Mouse (Mus musculus) thymus, adult 2 months (tissue): ENCODE measurements around the gene Palld. TPM values are rescaled to one million over a fixed set of nuclear protein-coding genes. Genes with fewer than 3 reads are reported as not detected.
A peak's percentile ranks its signal among the peaks of the same experiment; 100 is the strongest.

Source experiments
- DNase-seq: peaks from one replicate; pipeline ENCODE4 v3.0.0; 2021
- H3K27ac ChIP-seq: fragments of 200-500 bp; 2 replicates; pipeline ENCODE4 v1.5.1; 2012; ENCODE audit warnings: low read length, control low read depth; ENCODE audit not compliant: control insufficient read depth, insufficient read depth
- H3K27me3 ChIP-seq: fragments of 200-500 bp; 2 replicates; pipeline ENCODE4 v1.6.1; 2012; ENCODE audit warnings: mild to moderate bottlenecking, low read length, moderate library complexity, mixed read lengths; ENCODE audit not compliant: control insufficient read depth, insufficient read depth
- H3K36me3 ChIP-seq: fragments of 200-500 bp; 2 replicates; pipeline ENCODE4 v1.6.1; 2012; ENCODE audit warnings: mild to moderate bottlenecking, low read length, moderate library complexity; ENCODE audit not compliant: control insufficient read depth, insufficient read depth
- H3K4me1 ChIP-seq: fragments of 200-500 bp; replicated peaks from 2 replicates; pipeline ENCODE4 v1.6.1; 2012; ENCODE audit warnings: low read length; ENCODE audit not compliant: control insufficient read depth, insufficient read depth
- H3K4me3 ChIP-seq: fragments of 200-500 bp; 2 replicates; pipeline ENCODE4 v1.5.1; 2012; ENCODE audit warnings: mild to moderate bottlenecking, low read length, control low read depth, moderate library complexity; ENCODE audit not compliant: control insufficient read depth, insufficient read depth
- CTCF ChIP-seq: fragments of 200-500 bp; IDR thresholded peaks from 2 replicates; pipeline ENCODE4 v1.5.1; 2012; ENCODE audit warnings: mild to moderate bottlenecking, control low read depth, low read length, moderate library complexity, borderline replicate concordance; ENCODE audit not compliant: control insufficient read depth, poor library complexity, insufficient read depth; ENCODE audit errors: extremely low read depth
- POLR2A ChIP-seq: fragments of 200-500 bp; IDR thresholded peaks from 2 replicates; pipeline ENCODE4 v1.6.1; 2012; ENCODE audit warnings: mild to moderate bottlenecking, low read length, control low read depth, moderate library complexity; ENCODE audit not compliant: control insufficient read depth, poor library complexity, insufficient read depth; ENCODE audit errors: extremely low read depth
- WGBS: fragments of 180-500 bp; shearing (Covaris S2); methylation state at CpG from one replicate; pipeline ENCODE4 v1.1.7; 2018; 5-methylcytosine and 5-hydroxymethylcytosine counted together
- polyA plus RNA-seq: library from polyadenylated mRNA; depleted of rRNA; stranded (reverse); fragments of >200 nt; gene quantifications from 2 replicates; pipeline ENCODE4 v1.2.3, GENCODE M21; 2012

The Palld gene
- polyA plus RNA-seq, 1 experiment: 10.6 TPM

GRCm38 (mm10) chr8:61695416-61695815, 207.1 kb downstream of the Palld start:
- no peak for DNase-seq
- 26% methylated on average over 1 of the region's 1 CpGs for WGBS
- no peak overlapping the region for H3K4me3 ChIP-seq
- no peaks in the 10 kb centered on the region for H3K36me3 ChIP-seq
- no peak overlapping the region for H3K27ac ChIP-seq
- H3K27me3 ChIP-seq: no peaks in the 10 kb centered on the region
- no peak for TF ChIP-seq POLR2A
- TF ChIP-seq CTCF: no peak
- H3K4me1 ChIP-seq: no peaks in the 10 kb centered on the region

DNA sequence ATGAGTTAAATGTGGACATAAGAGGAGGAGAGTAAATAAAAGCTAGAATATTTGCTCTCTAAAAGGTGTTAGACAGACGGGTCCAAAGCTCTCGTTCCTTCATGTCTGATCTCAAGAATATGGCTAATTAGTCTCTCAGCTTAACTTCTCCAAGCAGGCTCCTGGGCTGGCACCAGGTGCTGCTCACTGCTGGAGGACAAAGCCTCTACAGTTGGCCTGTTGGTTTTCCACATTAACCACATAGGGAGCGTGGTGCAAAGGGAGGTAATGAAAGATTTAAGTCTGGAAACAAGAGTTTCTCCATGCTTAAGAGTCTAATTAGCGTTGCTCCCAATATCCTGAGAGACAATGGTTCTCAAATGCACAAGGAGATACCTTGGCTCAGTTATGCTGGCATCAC, 209.6 kb downstream of the Palld start:
- Histone ChIP-seq H3K36me3 (no peaks in the 10 kb centered on the region), H3K4me3 (no peak overlapping the region), H3K27me3 (no peaks in the 10 kb centered on the region), H3K27ac (no peak overlapping the region), H3K4me1 (no peaks in the 10 kb centered on the region)
- DNase-seq: no peak
- WGBS: 84% methylated on average over 4 of the region's 4 CpGs
- TF ChIP-seq POLR2A (no peak), CTCF (no peak)

GRCm38 (mm10) chr8:61692129-61692528, 210.4 kb downstream of the Palld start:
- H3K4me1 ChIP-seq: no peaks in the 10 kb centered on the region
- no peaks in the 10 kb centered on the region for H3K27me3 ChIP-seq
- DNase-seq: no peak
- H3K36me3 ChIP-seq: no peaks in the 10 kb centered on the region
- no peak overlapping the region for H3K27ac ChIP-seq
- 98% methylated on average over 3 of the region's 3 CpGs for WGBS
- no peak for TF ChIP-seq POLR2A
- TF ChIP-seq CTCF: no peak
- H3K4me3 ChIP-seq: no peak overlapping the region

DNA sequence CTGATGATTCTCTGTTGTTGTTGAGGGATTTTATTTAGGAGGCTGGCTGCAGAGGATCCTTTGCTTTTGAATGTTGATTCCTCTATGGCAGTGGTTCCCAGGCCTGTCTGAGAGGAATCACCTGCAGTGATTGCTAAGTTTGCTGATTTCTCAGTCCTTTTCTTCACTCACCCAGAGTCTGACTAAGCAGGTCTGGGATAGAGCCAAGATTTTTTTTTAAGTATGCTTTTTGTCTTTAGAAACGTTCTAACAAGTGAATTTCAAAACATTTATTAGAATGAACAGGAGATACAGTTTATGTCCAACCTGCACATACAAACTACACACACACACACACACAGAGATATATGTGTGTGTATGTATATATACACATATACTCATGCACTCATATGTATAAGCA, 211.1 kb downstream of the Palld start:
- H3K4me1 ChIP-seq: no peaks in the 10 kb centered on the region
- H3K4me3 ChIP-seq: no peak overlapping the region
- no peaks in the 10 kb centered on the region for H3K36me3 ChIP-seq
- 53% methylated on average over 1 of the region's 1 CpGs for WGBS
- H3K27me3 ChIP-seq: no peaks in the 10 kb centered on the region
- no peak overlapping the region for H3K27ac ChIP-seq
- DNase-seq: no peak
- no peak for TF ChIP-seq POLR2A
- TF ChIP-seq CTCF: no peak

GRCm38 (mm10) chr8:61687071-61687470, 215.4 kb downstream of the Palld start:
- TF ChIP-seq POLR2A (no peak), CTCF (no peak)
- Histone ChIP-seq H3K27ac (no peak overlapping the region), H3K27me3 (no peaks in the 10 kb centered on the region), H3K4me3 (no peak overlapping the region), H3K36me3 (no peaks in the 10 kb centered on the region), H3K4me1 (no peaks in the 10 kb centered on the region)
- no peak for DNase-seq
- WGBS: 92% methylated on average over 4 of the region's 4 CpGs

DNA sequence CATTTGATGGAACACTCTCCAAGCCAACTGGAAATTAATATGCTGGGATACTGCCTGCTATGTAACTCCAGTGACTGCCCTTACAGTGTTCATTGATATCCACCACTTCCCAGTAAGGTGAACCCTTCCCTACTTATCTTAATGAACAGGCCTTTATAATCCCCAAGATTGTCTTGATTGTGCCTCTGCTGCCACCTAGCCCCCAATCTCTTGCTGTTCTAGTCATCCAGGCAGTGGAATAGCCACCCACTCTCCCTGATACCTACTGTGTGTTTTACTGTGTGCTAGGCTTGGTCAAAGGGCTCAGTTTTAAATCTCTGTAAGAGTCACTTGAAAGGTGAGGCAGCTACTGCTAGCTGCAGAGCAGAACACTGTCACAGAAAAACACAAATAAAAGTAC, 216.2 kb downstream of the Palld start:
- TF ChIP-seq CTCF: no peak
- TF ChIP-seq POLR2A: no peak
- peak; percentile 11 for DNase-seq
- Histone ChIP-seq H3K4me1 (no peaks in the 10 kb centered on the region), H3K4me3 (no peak overlapping the region), H3K27ac (no peak overlapping the region), H3K27me3 (no peaks in the 10 kb centered on the region), H3K36me3 (no peaks in the 10 kb centered on the region)

DNA sequence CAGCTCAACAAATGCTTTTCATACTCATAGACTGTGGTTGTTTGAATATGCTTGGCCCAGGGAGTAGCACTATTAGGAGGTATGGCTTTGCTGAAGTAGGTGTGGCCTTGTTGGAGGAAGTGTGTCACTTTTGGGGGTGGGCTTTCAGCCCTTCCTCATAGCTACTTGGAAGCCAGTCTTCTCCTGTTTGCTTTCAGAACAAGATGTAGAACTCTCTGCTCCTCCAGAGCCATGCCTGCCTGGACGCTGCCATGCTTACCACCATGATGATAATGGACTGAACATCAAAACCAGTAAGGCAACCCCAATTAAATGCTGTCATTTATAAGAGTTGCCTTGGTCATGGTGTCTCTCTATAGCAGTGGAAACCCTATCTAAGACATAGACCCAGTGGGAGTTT, 217.2 kb downstream of the Palld start:
- Histone ChIP-seq H3K27me3 (no peaks in the 10 kb centered on the region), H3K27ac (no peak overlapping the region), H3K4me1 (no peaks in the 10 kb centered on the region), H3K4me3 (no peak overlapping the region), H3K36me3 (no peaks in the 10 kb centered on the region)
- 89% methylated on average over 1 of the region's 1 CpGs for WGBS
- TF ChIP-seq POLR2A (no peak), CTCF (no peak)
- DNase-seq: no peak
